Mouse (Mus musculus): Measurements from ENCODE around the gene Runx2.

- TF ChIP-seq CTCF (IDR thresholded peaks at IDR 0.05; ENCODE audit: extremely low read depth, insufficient read depth, low read length) (no peak), POLR2A (IDR thresholded peaks at IDR 0.05; ENCODE audit: extremely low read depth, insufficient read depth, low read length) (no peak)
Measured at GRCm38 (mm10) chr17:44722103-44722792, 92.3 kb downstream of the Runx2 start.
